Mouse (Mus musculus) testis, adult 2 months (tissue): ENCODE results near the gene Erf. TPM values are rescaled to one million over a fixed set of nuclear protein-coding genes. Genes with fewer than 3 reads are reported as not detected.

ENCODE experiments used
- H3K27ac ChIP-seq: fragments of 200-500 bp; 2 replicates; pipeline ENCODE4 v1.5.1; 2012; ENCODE audit warnings: low read depth, low read length; ENCODE audit not compliant: control insufficient read depth, insufficient read depth
- H3K27me3 ChIP-seq: fragments of 200-500 bp; 2 replicates; pipeline ENCODE4 v1.6.1; 2012; ENCODE audit warnings: mild to moderate bottlenecking, low read length, moderate library complexity; ENCODE audit not compliant: control insufficient read depth, insufficient read depth
- H3K36me3 ChIP-seq: fragments of 200-500 bp; 2 replicates; pipeline ENCODE4 v1.6.1; 2012; ENCODE audit warnings: mild to moderate bottlenecking, low read length; ENCODE audit not compliant: control insufficient read depth, insufficient read depth
- H3K4me1 ChIP-seq: fragments of 200-500 bp; 2 replicates; pipeline ENCODE4 v1.6.1; 2012; ENCODE audit warnings: low read length; ENCODE audit not compliant: control insufficient read depth, insufficient read depth
- H3K4me3 ChIP-seq: fragments of 200-500 bp; 2 replicates; pipeline ENCODE4 v1.5.1; 2012; ENCODE audit warnings: low read depth, mild to moderate bottlenecking, low read length, moderate library complexity, mixed read lengths; ENCODE audit not compliant: control insufficient read depth
- CTCF ChIP-seq: fragments of 200-500 bp; IDR thresholded peaks from 2 replicates; pipeline ENCODE4 v1.5.1; 2012; ENCODE audit warnings: low read depth, mild to moderate bottlenecking, inconsistent platforms, low read length, moderate library complexity; ENCODE audit not compliant: control insufficient read depth, insufficient read depth, insufficient replicate concordance
- POLR2A ChIP-seq: fragments of 200-500 bp; IDR thresholded peaks from 2 replicates; pipeline ENCODE4 v1.6.1; 2012; ENCODE audit warnings: low read depth, mild to moderate bottlenecking, inconsistent platforms, low read length, moderate library complexity; ENCODE audit not compliant: control insufficient read depth
- polyA plus RNA-seq: library from polyadenylated mRNA; depleted of rRNA; stranded (reverse); fragments of >200 nt; gene quantifications from 2 replicates; pipeline ENCODE4 v1.2.3, GENCODE M21; 2012

Gene Erf
- polyA plus RNA-seq, 1 experiment, result 40.4 TPM

DNA sequence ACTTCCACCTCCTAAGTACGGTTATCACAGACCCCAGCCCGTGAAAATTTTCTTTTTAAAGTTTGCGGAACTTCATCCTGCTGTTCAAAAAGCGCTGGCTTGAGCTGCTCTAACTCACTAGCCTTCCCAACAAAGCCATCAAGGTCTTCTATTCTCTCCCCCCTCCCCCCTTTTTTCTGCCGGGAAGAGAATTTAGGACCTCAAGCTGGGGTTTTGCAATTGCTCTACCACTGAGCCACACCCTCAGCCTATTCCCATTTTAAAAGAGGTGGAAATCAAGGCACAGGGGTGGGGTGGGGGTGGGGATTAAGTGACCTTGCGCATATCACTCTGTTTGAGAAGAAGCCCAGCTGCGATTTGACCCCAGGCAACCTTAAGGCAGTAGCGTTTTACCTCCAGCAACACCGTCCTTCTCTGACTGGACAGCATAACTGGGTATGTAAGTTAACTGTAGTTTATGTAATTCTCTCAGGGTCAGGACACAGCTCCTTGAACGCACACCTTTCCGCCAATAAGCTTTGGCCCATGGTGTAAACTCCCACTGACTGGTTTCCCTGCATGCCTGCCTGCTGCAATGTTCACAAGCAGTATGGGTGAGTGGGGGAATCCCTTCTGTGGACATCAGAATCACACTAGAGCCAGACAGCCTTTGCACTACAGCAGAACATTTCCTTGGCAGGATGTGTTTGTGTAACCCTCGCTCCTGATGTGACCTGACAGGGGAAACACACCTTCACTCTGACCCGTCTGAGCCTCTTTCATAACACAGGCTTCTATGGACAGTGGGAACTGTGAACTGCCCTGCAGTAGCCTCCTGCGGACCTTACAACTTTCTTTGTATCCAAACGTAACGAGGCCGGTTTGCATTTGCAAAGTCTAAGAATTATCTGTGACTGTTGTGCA lies 13.7 kb upstream of the Erf start:
- no peak for TF ChIP-seq POLR2A
- TF ChIP-seq CTCF, result no peak
- H3K4me1 ChIP-seq, result peaks cover 14% of the 10 kb centered on the region
- no peak overlapping the region for H3K4me3 ChIP-seq
- H3K27me3 ChIP-seq, result no peaks in the 10 kb centered on the region
- H3K36me3 ChIP-seq, result no peaks in the 10 kb centered on the region
- H3K27ac ChIP-seq, result no peak overlapping the region

DNA sequence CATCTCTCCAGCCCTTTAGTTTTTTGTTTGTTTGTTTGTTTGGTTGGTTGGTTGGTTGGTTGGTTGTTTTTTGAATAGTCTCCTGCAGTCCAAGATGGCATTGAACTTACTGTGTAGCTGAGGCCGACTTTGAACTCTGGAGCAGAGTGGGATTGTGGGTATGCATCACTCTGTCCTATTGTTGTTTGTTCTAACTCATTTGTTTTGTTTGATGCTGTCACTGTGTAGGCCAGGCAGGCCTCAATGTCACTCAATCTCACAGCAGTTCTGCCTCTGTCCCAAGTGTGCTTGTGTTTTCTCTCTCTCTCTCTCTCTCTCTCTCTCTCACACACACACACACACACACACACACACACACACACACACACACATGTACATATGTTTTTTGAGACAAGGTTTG lies 11.3 kb upstream of the Erf start:
- no peak overlapping the region for H3K27ac ChIP-seq

DNA sequence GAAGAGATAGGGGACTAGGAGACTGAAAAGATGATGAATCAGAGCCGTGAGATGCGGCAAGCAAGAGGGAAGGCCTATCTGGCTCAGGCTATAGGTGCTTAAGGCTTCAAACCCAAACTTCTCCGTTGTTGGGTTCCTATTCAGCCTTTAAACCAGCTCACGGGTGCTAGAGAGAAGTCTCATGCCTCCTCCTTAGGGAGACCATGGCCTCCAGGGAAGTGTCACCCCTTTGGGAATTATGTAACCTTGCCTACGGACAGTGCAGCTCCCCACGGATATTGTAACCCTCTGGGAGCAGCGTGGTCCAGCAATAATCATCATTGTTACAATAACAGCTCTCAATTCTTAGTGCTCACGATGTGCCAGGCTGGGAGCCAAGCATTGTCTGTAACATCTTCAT lies 1.3 kb upstream of the Erf start:
- H3K27ac ChIP-seq, result no peak overlapping the region; the same call in 1 of the 2 replicates
- H3K27me3 ChIP-seq, result no peaks in the 10 kb centered on the region
- H3K4me1 ChIP-seq, result peaks cover 23% of the 10 kb centered on the region
- H3K36me3 ChIP-seq, result no peaks in the 10 kb centered on the region
- H3K4me3 ChIP-seq, result peak overlapping the region; percentile 72
- TF ChIP-seq CTCF (no peak), POLR2A (no peak)

More for the DNA sequence above, 11.3 kb upstream of the Erf start:
- no peak for TF ChIP-seq CTCF
- no peak for TF ChIP-seq POLR2A
- peaks cover 3% of the 10 kb centered on the region for H3K4me1 ChIP-seq
- no peaks in the 10 kb centered on the region for H3K27me3 ChIP-seq
- no peaks in the 10 kb centered on the region for H3K36me3 ChIP-seq
- H3K4me3 ChIP-seq, result no peak overlapping the region

DNA sequence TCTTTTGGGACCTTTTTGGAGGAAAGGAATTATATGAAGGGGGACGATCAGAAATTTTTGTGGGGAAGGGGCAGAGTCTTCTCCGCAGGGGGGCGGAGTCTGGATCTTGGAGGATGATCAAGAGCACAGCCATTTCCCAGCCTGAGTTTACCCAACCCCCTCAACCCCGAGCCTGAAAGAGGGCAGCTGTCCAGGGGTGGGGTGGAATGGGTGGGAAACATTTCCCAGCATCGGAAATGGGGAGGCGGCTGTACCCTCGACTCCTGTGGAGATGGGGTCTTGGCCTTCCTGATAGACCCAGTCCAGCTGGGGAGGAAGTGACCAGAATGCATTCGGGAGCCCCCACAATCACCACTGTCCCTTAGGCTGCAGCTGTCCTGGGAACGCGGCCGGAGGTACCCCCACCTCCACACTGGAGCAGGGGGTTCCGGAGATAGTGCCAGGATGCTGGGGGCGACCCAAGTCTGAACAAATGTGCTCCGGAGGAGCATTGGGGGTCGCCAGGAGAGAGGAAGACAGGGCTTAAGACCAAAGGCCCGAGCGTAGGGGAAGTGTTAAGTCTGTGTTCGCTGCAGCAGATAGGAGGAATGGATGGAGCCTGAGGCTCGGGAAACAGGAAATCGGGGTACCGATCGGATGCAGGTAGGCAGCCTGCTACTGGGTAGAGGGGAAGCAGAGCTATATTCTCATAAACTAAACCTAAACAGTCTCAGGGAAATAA lies 670 bp upstream of the Erf start:
- H3K4me3 ChIP-seq, result peak overlapping the region; percentile 72
- no peak for TF ChIP-seq CTCF
- no peak for TF ChIP-seq POLR2A
- H3K36me3 ChIP-seq, result no peaks in the 10 kb centered on the region
- peaks cover 29% of the 10 kb centered on the region for H3K4me1 ChIP-seq
- H3K27ac ChIP-seq, result peak overlapping the region; percentile 64
- H3K27me3 ChIP-seq, result no peaks in the 10 kb centered on the region

DNA sequence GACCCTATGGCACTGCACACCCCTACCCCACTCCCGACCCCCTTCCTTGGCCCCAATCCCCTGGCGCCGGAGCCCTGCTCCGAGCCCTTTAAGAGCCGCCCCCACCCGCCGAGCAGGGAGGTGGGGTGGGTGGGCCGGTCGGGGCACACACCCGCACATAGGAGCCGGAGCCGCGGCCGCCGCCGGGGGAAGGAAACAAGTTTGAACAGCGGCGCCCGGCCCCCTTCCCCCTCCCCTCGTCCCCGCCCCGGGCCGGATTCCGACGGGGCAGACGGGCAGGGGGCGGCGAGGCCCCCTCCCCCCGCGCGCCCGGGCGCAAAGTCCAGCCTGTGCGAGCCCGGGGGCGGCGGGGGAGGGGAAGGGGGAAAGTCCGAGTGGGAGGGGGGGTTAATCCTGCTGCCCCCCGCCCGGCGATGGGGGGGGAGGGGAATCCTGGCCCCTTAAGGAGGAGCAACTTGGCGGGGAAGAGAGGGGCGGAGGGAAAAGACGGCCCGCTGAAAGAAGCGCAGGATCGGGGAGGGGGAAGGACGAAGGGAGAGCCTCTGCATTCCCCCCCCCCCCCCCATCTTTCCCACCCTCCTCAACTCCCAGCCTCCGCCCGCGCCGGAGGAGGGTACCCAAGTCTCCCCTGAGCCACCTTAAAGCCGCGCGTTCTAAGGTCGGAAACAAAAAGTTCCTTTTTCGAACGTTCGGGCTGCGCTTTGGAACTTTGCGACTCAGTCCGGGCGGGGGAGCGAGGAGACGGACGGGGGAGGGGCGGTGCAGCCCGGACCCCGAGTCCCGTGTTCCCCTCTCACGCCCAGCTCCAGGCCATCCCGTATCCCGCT lies 1.0 kb downstream of the Erf start:
- no peaks in the 10 kb centered on the region for H3K27me3 ChIP-seq
- H3K27ac ChIP-seq, result peak overlapping the region; percentile 81
- peaks cover 29% of the 10 kb centered on the region for H3K4me1 ChIP-seq
- H3K4me3 ChIP-seq, result peak overlapping the region; percentile 96
- no peak for TF ChIP-seq POLR2A
- TF ChIP-seq CTCF, result no peak
- no peaks in the 10 kb centered on the region for H3K36me3 ChIP-seq

DNA sequence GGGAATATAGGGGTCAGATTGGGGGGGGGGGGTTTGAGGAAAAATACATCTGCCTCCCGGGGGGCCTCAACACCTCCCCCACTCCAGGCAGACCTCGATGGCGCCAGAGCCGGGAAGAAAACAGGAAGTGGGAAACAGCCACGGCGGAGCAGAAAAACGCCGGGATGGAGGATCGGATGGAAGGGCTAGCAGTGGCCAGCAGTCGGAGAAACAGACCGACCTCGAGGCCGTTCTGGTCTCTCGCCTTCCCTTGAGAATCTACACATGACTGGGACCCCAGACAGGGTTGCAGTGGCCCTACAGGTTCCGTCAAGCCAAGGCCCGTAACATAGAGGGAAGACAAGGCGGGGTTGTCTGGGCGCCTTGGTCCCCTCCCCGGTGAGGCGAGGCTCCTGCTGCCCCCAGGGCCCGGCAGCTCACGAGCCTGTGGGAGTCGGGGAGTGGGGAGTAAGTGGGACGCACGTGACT lies 1.7 kb downstream of the Erf start:
- Histone ChIP-seq H3K4me3 (peak overlapping the region; percentile 93), H3K27me3 (no peaks in the 10 kb centered on the region), H3K27ac (peak overlapping the region; percentile 81), H3K4me1 (peaks cover 29% of the 10 kb centered on the region), H3K36me3 (no peaks in the 10 kb centered on the region)
- TF ChIP-seq POLR2A (no peak), CTCF (no peak)
